Mouse (Mus musculus): ENCODE data around the gene Gne.
A peak's percentile ranks its signal among the peaks of the same experiment; 100 is the strongest.

Gene Gne

DNA sequence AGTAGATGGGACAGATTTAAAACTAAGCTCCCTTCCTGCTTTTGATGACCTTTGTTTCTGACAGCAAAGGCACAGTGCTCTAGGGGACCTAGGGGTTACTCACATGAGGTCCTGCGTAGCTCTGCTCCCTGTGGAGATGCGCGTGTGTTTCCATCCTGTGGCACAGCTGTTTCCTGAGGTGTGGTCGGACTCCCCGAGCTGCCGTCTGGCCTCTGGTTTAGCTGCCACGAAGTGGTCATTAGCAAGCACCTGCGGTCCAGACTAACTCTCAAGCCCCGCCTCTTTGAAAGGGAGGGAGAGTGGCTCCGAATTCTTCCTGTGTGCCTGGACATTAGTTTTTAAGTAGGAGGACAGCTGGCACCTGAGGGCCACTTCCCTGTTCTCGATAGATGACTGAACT lies at the start of gene Gne:
TSS of gene Gne (minus strand) at position 233 of the 400 bp plus-strand sequence.
- no peak for DNase-seq

- no peak for DNase-seq
These were observed 42.8 kb upstream of the Gne start for GRCm38 (mm10) chr4:44126805-44127204.

- no peak for DNase-seq
These were observed 35.6 kb upstream of the Gne start for GRCm38 (mm10) chr4:44119410-44120201.

GRCm38 (mm10) chr4:44115046-44115445 lies 31.1 kb upstream of the Gne start:
- no peak for DNase-seq

DNA sequence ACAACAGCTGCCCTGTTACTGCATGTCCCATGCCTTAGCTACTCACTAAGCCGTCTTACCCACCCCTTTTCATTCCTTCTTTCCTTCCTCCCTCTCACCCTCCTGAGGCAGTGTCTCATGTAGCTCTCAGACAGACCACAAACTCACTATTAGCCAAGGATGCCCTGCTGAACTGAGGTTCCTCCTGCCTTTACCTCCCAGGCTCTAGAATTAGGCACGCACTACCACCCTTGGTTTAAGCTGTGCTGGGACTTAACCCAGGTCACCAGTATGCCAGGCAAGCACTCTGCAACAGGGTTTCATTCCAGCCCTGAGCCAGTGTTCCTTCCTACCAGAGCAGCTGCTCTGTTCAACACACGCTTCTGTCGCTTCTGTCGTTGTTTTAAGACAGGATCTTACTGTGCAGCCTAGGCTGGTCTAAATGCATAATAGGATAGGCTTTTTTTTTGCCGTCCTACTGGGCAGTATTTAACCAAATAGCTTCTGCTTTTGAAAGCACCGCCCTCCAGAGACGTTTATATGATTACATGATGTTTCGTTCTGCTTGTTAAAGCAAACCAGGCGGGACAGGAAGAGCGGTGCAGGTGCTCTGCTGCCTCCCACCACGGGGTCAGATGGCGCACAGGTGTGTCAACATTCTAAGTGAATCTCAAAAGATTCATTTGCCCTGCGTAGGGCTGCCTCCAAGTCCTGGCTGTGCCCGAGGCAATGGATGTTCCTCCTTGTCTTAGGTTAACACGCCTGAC lies 29.6 kb upstream of the Gne start:
- peak; percentile 49 for DNase-seq

DNA sequence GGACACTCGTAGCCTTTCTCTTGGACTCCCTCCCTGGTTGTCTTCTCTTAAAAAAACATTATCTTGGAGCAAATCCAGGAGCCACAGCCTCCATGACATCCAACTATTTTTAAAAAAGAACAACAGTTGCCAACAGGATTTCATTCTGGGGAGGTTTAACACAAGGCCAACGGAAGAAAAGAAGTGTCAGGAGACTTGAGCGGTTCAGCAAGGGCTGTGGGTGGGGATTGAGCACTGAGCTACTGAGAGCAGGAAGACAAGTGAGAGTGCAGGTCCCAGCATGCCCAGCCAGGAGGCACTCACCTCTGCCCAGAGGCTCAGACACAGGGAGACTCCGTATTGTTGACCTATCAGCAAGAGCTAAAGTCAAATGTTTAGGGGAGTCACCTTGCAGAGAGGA lies 28.8 kb upstream of the Gne start:
- no peak for DNase-seq

GRCm38 (mm10) chr4:44110771-44111170 lies 26.8 kb upstream of the Gne start:
- DNase-seq = no peak

GRCm38 (mm10) chr4:44108297-44108696 lies 24.3 kb upstream of the Gne start:
- no peak for DNase-seq

GRCm38 (mm10) chr4:44107339-44107738 lies 23.4 kb upstream of the Gne start:
- DNase-seq = no peak

- DNase-seq = no peak
These were observed 22.4 kb upstream of the Gne start for GRCm38 (mm10) chr4:44106297-44106821.

DNA sequence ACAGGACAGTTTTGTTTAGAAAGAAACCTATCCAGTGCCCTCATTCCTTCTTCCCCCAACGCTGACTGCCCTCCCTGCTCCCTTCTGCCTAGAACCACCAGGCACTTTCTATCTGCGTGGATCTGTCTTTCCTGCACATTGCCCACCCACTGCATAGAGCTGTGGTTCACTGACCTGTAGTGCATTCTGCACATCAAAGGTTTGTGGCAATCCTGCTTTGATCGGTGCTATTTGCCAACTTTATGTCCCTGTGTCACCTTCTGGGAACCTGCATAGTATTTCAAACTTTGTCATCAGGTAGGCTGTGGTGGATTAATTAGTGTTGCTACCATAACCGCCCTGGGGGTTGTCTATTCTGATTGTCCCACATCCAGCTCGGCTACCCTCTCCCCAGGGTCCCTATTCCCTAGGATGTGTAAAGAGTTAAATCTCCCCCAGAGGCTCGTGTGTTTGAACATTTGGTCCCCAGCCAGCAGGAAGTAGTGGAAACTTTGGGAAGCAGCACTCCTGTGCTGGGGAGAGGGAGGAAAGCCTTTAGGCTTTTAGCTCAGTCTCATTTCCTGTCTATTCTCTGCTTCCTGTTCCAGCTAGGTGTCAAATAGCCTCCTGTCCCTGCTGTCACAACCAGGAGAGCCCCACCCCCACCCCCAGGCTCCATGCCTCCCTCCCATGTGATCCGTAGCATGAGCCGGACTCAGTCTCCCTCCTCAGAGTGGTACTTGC lies 20.4 kb upstream of the Gne start:
- DNase-seq = no peak

GRCm38 (mm10) chr4:44103620-44104019 lies 19.6 kb upstream of the Gne start:
- DNase-seq = no peak

DNA sequence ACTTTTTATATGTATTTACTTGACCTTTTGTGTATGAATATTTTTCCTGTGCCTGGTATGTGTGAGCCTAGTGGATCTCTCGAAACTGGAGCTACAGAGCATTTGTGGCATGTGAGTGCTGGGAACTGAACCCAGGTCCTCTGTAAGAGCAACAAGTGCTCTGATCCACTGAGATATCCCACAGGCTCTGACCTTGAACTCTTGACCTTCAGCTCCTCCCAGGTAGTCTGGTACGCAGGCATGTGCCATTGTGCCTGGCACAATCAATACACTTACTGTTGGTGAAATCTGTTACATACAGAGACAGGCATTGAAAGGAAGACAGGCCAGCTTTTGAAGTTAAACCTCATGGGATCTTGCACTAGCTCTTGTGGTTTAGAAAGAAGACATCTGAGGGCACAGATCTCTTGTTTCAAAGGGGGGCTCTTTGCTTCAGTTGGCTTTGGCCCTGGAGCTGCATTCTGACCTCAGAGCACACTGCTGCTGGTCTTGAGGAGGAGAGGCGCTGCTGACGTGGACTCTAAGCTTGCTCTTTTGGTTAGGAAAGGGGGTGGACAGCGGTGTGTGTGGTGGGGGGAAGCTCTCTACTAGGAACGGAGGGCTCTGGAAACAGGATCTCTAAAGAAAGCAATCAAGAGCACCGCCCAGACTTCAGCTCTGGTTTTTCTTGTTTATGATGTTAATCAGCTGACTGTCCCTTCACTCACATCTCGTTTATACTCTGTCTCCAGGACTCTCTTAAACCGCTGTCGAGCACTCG lies 13.8 kb upstream of the Gne start:
- DNase-seq = no peak

- DNase-seq = no peak
These were observed 10.5 kb upstream of the Gne start for GRCm38 (mm10) chr4:44094475-44094874.

DNA sequence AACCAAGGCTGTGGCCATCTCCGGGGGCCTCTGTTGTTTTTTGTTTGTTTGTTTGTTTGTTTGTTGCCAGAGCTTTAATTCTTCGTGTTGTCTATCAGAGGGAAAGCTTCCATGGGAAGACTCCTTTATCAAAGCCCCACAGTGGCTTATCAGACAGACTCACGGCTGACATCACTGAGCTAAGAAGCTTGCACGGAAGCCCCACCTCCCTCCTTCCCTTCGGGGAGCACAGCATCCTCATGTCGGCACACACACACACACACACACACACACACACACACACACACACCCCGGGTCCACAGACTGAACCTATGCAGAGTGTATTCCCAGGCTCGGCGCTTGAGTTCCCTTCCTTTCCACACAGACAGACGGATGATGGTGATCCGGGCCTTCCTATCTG lies 8.4 kb upstream of the Gne start:
- no peak for DNase-seq

GRCm38 (mm10) chr4:44085566-44085965 lies 1.6 kb upstream of the Gne start:
- no peak for DNase-seq

- no peak for DNase-seq
These were observed 787 bp upstream of the Gne start for GRCm38 (mm10) chr4:44084602-44085325.

GRCm38 (mm10) chr4:44078358-44078933 lies 5.5 kb downstream of the Gne start:
- DNase-seq = no peak

GRCm38 (mm10) chr4:44074422-44074821 lies 9.6 kb downstream of the Gne start:
- DNase-seq = no peak

DNA sequence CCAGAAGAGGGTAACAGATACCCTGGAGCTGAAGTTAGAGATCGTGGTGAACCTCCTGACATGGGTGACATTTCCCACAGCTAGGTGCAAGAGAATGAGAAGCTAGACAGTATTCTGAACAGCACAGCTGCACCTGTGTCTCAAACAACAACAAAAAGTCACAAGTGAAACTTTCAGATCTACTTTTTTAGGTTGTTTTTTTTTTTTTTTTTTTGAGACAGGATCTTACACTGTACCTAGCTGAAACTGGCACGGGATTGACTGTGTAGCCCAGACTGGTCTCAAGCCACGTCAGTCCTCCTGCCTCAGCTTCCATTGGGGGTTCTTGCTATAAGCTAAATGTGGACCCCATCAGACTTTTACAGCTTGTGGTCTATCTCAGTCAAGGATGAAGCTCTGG lies 10.2 kb downstream of the Gne start:
- no peak for DNase-seq

GRCm38 (mm10) chr4:44072873-44073441 lies 11.0 kb downstream of the Gne start:
- no peak for DNase-seq

Measured in layer of hippocampus, adult 9-11 months (tissue).